Mouse (Mus musculus) T-helper 17 cell (primary cell): ENCODE measurements around the gene Cd209e.
"Not testable (repeated sequence)": the region's sequence is repeated elsewhere in the genome, so short reads cannot be mapped to it uniquely, and the experiment has no call there.

Source experiments
- in situ Hi-C, 2 experiments: fragments of 300-600 bp; cut with MboI, MseI; formaldehyde crosslinking; loops; 1 replicate in 1 of 2; 2 replicates in 1 of 2; pipeline ENCODE4 v1.15.1; 2025; ENCODE audit warnings: high pct_unique_total_duplicates in 2 of 2

Cd209e gene

GRCm38 (mm10) chr8:3854209-3854608 is at the start of gene Cd209e:
Cd209e (minus strand) TSS chr8:3854309.
- in situ Hi-C loops, result no loop called here

- in situ Hi-C loops, result no loop called here
Observed at GRCm38 (mm10) chr8:3878455-3878854, 24.3 kb upstream of the Cd209e start, which contains the start of gene Cd209d. Cd209d (minus strand) TSS chr8:3878555.

- in situ Hi-C loops, result no loop called here
Observed at GRCm38 (mm10) chr8:3876121-3876520, 22.0 kb upstream of the Cd209e start.

- in situ Hi-C loops, result not testable (repeated sequence)
Observed at GRCm38 (mm10) chr8:3862736-3863135, 8.6 kb upstream of the Cd209e start.

GRCm38 (mm10) chr8:3803091-3803490 is 51.0 kb downstream of the Cd209e start:
- in situ Hi-C loops, result no loop called here
